Mouse (Mus musculus) forebrain, embryonic 15.5 days (tissue): ENCODE measurements around the gene Fxyd7. TPM values are rescaled to one million over a fixed set of nuclear protein-coding genes. Genes with fewer than 3 reads are reported as not detected.
A peak's percentile ranks its signal among the peaks of the same experiment; 100 is the strongest.

Experiments used
- ATAC-seq: fragments of 200-750 bp; cut with Nextera tagmentation; replicated peaks from 2 replicates; pipeline ENCODE4 v1.8.0; 2017; ENCODE audit warnings: mild to moderate bottlenecking, moderate TSS enrichment, moderate library complexity
- H3K27ac ChIP-seq: fragments of 300-500 bp; sonication (generic); replicated peaks from 2 replicates; pipeline ENCODE4 v1.5.1; 2015; ENCODE audit warnings: mild to moderate bottlenecking, inconsistent platforms
- H3K27me3 ChIP-seq: fragments of 300-500 bp; sonication (generic); 2 replicates; pipeline ENCODE4 v1.6.1; 2015; ENCODE audit warnings: inconsistent platforms
- H3K36me3 ChIP-seq: fragments of 300-500 bp; sonication (generic); 2 replicates; pipeline ENCODE4 v1.6.1; 2015; ENCODE audit warnings: mild to moderate bottlenecking, inconsistent platforms
- H3K4me1 ChIP-seq: fragments of 300-500 bp; sonication (generic); 2 replicates; pipeline ENCODE4 v1.6.1; 2015; ENCODE audit warnings: inconsistent platforms
- H3K4me2 ChIP-seq: fragments of 300-500 bp; sonication (generic); replicated peaks from 2 replicates; pipeline ENCODE4 v1.6.1; 2015; ENCODE audit warnings: mild to moderate bottlenecking, inconsistent platforms
- H3K4me3 ChIP-seq: fragments of 300-500 bp; sonication (generic); 2 replicates; pipeline ENCODE4 v1.5.1; 2015; ENCODE audit warnings: mild to moderate bottlenecking, inconsistent platforms
- H3K9ac ChIP-seq: fragments of 300-500 bp; sonication (generic); replicated peaks from 2 replicates; pipeline ENCODE4 v1.6.1; 2015; ENCODE audit warnings: mild to moderate bottlenecking, inconsistent platforms
- H3K9me3 ChIP-seq: fragments of 300-500 bp; sonication (generic); 2 replicates; pipeline ENCODE4 v1.6.1; 2016; ENCODE audit warnings: inconsistent platforms
- WGBS: fragments of 180-500 bp; shearing (Covaris S2); methylation state at CpG from one replicate; pipeline ENCODE4 v1.1.7; 2015; ENCODE audit warnings: mixed read lengths; 5-methylcytosine and 5-hydroxymethylcytosine counted together
- polyA plus RNA-seq: library from polyadenylated mRNA; unstranded; fragments of >200 nt; fragmentation: Nextera tagmentation; extraction: Ambion mirVana; gene quantifications from 2 replicates; pipeline ENCODE4 v1.2.1, GENCODE M21; 2015

Fxyd7 gene
- polyA plus RNA-seq, 1 experiment from 2014 or later = 60.4 TPM

DNA sequence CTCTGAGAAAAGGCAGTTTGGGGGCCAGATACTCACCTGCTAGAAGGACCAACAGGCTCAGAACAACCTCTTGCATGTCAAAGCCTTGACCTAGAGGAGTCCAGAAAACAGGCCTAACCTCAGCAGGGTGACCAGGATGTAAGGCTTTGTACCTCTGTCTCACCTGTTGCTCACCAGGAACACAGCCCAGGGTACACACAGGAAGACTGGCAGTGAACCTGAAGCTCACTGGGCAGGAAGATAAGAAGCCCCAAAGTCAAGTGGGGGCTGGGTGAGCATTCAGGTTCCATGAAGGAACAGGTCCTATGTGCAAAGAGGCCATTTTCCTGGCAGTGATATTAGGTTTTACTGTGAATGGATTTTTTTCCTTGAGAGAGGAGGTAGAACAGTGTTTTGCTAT is 22.3 kb upstream of the Fxyd7 start:
- Histone ChIP-seq H3K36me3 (no peaks in the 10 kb centered on the region), H3K27me3 (no peaks in the 10 kb centered on the region), H3K4me2 (no peak overlapping the region), H3K4me3 (no peak overlapping the region), H3K9me3 (no peaks in the 10 kb centered on the region), H3K4me1 (0 out of 2 replicates have a peak, but pooled peaks cover 6% of the 10 kb centered on the region), H3K27ac (no peak overlapping the region), H3K9ac (no peak overlapping the region)
- ATAC-seq = no peak

DNA sequence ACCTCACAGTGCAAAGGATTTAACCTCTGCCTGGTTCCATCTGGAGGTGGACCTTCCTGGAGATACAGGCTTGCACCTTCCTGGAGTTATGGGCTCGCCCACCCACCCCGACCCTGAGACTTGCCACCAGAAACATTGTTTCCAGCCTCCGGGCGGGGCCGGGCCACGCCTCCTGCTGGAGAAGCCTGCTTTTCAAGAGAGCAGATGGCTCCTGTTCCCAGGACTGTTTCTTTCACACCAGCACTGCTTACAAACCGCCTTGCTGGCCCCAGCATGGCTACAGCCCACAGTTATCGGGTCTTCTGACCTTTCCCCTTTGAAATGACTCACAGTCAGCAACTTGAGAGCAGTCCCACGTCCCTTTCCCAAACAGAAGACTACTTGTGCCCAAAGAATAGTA is 21.1 kb upstream of the Fxyd7 start:
- no peak overlapping the region for H3K9ac ChIP-seq
- H3K36me3 ChIP-seq = no peaks in the 10 kb centered on the region
- no peak for ATAC-seq
- H3K4me2 ChIP-seq = no peak overlapping the region
- H3K27me3 ChIP-seq = no peaks in the 10 kb centered on the region
- no peaks in the 10 kb centered on the region for H3K9me3 ChIP-seq
- H3K27ac ChIP-seq = no peak overlapping the region
- 0 out of 2 replicates have a peak, but pooled peaks cover 6% of the 10 kb centered on the region for H3K4me1 ChIP-seq
- WGBS = 65% methylated on average over 9 of the region's 9 CpGs
- H3K4me3 ChIP-seq = no peak overlapping the region

DNA sequence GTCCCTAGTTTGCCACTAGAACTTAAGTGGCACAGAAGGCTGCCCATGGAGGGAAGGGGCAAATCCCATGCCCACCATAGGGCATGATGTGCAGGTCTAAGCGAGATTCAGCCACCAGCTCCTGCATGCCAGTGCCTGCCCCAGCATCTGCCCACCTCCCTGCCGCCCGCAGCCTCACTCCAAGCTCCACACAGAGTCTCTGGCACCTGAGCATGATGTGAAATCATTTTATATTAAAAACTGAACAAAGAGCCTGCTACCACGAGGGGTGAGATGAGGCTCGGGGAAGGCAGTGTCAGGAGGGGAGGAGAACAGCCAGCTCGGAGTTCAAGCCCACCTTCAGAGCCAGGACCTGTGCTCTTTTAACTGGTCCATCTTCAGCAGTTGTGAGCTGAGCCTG is 19.1 kb upstream of the Fxyd7 start:
- ATAC-seq = no peak
- H3K9me3 ChIP-seq = no peaks in the 10 kb centered on the region
- H3K4me1 ChIP-seq = 0 out of 2 replicates have a peak, but pooled peaks cover 6% of the 10 kb centered on the region
- no peak overlapping the region for H3K4me3 ChIP-seq
- H3K36me3 ChIP-seq = no peaks in the 10 kb centered on the region
- no peak overlapping the region for H3K4me2 ChIP-seq
- H3K27ac ChIP-seq = no peak overlapping the region
- H3K9ac ChIP-seq = no peak overlapping the region
- no peaks in the 10 kb centered on the region for H3K27me3 ChIP-seq
- 81% methylated on average over 6 of the region's 6 CpGs for WGBS

DNA sequence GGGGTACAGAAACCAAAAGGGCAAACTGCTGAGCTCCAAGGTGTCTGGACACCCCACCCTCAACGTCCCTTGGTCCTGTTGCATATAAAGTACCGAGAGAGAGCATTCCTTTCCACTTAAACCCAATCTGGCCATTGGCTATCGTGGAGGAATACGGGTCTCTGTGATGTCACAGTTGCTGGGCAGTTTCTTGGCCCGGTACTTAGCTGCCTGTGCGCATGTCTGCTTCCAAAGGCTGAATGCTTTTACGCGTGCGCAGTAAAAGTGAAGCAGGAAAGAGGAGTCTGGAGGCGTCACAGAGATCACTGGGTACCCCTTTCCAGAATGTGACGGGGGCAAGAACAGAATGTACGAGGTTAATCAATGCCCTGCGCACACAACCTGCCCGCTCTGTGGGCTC is 18.2 kb upstream of the Fxyd7 start:
- H3K36me3 ChIP-seq = no peaks in the 10 kb centered on the region
- no peak overlapping the region for H3K4me2 ChIP-seq
- H3K9me3 ChIP-seq = no peaks in the 10 kb centered on the region
- 0 out of 2 replicates have a peak, but pooled peaks cover 6% of the 10 kb centered on the region for H3K4me1 ChIP-seq
- no peak overlapping the region for H3K27ac ChIP-seq
- no peak for ATAC-seq
- 88% methylated on average over 14 of the region's 14 CpGs for WGBS
- no peak overlapping the region for H3K9ac ChIP-seq
- no peak overlapping the region for H3K4me3 ChIP-seq
- no peaks in the 10 kb centered on the region for H3K27me3 ChIP-seq

DNA sequence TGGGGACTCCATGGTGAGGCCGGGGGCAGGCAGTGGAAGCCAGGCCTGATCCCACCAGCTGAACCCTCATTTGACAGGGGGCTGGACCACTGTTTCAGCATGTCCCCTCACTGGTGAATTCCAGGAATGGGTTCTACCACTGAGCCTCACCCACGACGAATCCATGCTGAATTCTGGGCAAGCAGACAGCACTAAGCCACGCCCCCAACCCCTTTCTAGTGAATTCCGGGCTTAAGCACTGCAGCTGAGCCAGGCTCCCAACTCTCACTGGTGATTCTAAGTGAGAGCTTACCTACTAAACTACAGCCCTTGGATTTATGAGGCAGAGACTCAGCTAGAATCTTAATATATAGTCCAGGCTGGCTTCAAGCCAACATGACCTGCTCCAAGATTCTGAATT is 16.6 kb upstream of the Fxyd7 start:
- ATAC-seq = no peak
- WGBS = 39% methylated on average over 5 of the region's 5 CpGs

DNA sequence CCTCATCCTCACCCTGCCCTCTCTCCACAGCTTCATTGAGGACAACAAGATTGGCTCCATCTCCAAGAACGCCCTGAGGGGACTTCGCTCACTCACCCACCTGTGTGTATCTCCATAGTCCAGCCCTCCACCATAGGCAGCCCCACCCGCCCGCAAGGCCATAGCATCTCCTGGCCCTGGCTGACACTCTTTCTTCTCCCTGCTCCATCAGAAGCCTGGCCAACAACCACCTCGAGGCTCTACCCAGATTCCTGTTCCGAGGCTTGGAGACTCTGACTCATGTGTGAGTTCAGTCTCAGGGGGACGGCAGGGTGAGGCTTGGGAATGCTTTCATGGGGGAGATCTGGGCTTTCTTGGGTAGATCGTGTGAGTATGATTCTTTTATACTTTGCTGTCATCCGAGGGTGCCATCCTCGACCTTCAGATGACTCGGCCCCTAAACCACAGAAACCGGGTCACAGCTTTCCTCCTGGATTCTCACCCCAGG is 11.8 kb upstream of the Fxyd7 start:
- no peak overlapping the region for H3K4me3 ChIP-seq
- H3K9me3 ChIP-seq = no peaks in the 10 kb centered on the region
- WGBS = 88% methylated on average over 12 of the region's 12 CpGs
- H3K9ac ChIP-seq = no peak overlapping the region
- no peaks in the 10 kb centered on the region for H3K36me3 ChIP-seq
- ATAC-seq = no peak
- no peaks in the 10 kb centered on the region for H3K27me3 ChIP-seq
- peaks cover 3% of the 10 kb centered on the region; the same call in 1 of the 2 replicates for H3K4me1 ChIP-seq
- no peak overlapping the region for H3K4me2 ChIP-seq
- H3K27ac ChIP-seq = no peak overlapping the region

More for the DNA sequence above, 16.6 kb upstream of the Fxyd7 start:
- Histone ChIP-seq H3K4me3 (no peak overlapping the region), H3K27me3 (no peaks in the 10 kb centered on the region), H3K4me1 (0 out of 2 replicates have a peak, but pooled peaks cover 6% of the 10 kb centered on the region), H3K36me3 (no peaks in the 10 kb centered on the region), H3K27ac (no peak overlapping the region), H3K9ac (no peak overlapping the region), H3K9me3 (no peaks in the 10 kb centered on the region), H3K4me2 (no peak overlapping the region)

DNA sequence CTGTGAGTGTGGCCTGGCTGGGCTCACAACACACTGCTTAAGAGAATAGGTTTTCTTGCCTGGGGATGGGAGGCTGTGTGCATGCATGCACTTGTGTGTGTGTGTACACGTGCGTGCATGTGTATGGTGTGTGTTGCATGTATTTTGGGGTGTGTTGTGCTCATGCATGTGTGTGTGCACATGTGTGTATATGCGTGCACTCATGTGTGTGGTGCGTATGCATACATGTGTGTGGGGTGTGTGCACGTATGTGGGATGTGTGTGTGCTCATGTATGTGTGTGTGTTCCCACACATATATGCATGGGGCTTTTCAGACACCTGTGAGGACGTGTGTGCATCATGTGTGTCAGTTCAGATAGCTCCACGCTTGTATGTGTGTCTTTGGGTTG is 9.3 kb upstream of the Fxyd7 start:
- Histone ChIP-seq H3K4me2 (no peak overlapping the region), H3K27ac (no peak overlapping the region), H3K27me3 (no peaks in the 10 kb centered on the region), H3K9ac (no peak overlapping the region), H3K4me1 (peaks cover 3% of the 10 kb centered on the region; the same call in 1 of the 2 replicates), H3K36me3 (no peaks in the 10 kb centered on the region), H3K9me3 (no peaks in the 10 kb centered on the region), H3K4me3 (no peak overlapping the region)
- 95% methylated on average over 7 of the region's 7 CpGs for WGBS
- ATAC-seq = no peak

DNA sequence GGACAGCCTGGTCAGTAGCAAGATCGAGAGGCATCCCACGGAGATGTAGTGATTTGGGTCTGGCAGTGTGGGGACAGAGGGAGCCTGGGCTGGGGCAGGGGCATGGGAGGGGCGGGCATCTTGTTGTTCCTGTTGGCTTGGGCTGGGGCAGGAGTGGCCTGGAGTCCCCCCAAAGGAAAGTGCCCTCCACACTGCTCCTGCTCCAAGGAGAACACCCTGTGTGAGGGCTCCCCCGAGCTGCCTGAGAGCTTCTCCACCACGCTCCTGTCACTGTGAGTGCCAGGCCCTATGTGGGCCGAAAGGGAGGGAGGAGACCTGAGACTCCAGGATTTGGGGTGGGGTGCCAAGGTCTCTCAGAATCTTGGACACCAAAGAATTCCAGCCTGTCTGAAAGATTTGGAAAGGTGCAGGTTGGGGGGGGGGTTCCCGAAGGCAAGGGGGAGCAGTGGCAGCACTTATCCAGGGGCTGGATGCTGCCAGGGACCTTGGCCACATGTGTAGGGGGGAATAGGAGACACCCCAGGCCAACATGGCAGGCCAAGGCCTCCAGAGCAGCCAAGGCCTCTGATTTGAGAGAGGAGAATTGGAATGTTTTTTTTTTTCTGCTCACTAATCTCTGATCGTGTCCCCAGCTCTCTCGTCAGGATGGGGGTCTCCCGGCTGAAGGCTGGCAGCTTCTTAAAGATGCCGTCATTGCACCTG is 8.8 kb upstream of the Fxyd7 start:
- Histone ChIP-seq H3K9ac (no peak overlapping the region), H3K4me1 (peaks cover 3% of the 10 kb centered on the region; the same call in 1 of the 2 replicates), H3K27ac (no peak overlapping the region), H3K9me3 (no peaks in the 10 kb centered on the region), H3K27me3 (no peaks in the 10 kb centered on the region), H3K4me3 (no peak overlapping the region), H3K4me2 (no peak overlapping the region), H3K36me3 (no peaks in the 10 kb centered on the region)
- WGBS = 54% methylated on average over 11 of the region's 11 CpGs
- no peak for ATAC-seq

DNA sequence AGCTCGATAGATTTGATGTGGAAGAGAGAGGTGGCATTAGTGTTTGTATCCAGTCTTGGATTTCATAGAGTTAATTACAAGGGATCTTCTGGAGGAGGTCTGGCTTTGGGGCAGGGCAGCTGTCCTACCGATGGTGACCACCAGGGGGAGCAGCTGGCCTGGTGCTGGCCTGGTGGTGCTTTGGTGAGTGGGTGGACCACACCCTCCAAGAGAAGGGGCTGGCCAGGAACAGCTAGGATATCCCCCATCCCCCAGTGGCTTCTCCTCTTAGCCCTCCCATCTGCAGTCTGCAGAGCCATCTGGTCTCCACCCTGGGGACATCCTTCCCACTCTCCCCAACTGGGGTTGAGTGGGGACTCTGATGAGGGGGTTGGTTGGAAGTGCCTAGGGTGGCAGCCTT is 7.8 kb upstream of the Fxyd7 start, which contains the start of gene Lgi4:
Lgi4 (plus strand) TSS at position 235 of the 400 bp plus-strand sequence.
- no peak within 1 kb of the TSS for H3K4me3 ChIP-seq
- 3% methylated on average over 2 of the region's 2 CpGs for WGBS
- H3K9me3 ChIP-seq = no peaks in the 10 kb centered on the region
- H3K4me2 ChIP-seq = no peak within 1 kb of the TSS
- H3K27me3 ChIP-seq = peaks cover 4% of the 10 kb centered on the region; the same call in 1 of the 2 replicates
- H3K27ac ChIP-seq = no peak within 1 kb of the TSS
- peaks cover 3% of the 10 kb centered on the region; the same call in 1 of the 2 replicates for H3K4me1 ChIP-seq
- no peaks in the 10 kb centered on the region for H3K36me3 ChIP-seq
- peak; percentile 44; the same call in 1 of the 2 replicates for ATAC-seq
- no peak within 1 kb of the TSS for H3K9ac ChIP-seq

DNA sequence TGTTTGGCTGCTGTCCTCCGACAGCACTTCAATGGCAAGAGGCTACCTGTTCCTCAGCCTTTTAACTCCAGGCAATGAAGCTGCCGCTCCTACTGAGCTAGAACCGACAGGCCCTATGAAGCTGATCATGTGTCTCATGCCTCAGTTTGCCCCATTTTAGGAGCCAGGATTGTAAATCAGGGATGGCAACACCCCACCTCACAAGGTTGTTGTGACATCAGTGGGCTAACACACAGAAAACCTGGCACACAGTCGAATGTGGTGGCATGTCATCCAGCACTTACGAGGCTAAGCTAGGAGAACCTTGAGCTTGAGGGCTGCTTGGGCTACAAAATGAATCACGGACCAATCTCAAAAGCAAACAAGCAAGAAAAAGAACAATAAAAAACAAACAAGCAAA is 6.9 kb upstream of the Fxyd7 start:
- Histone ChIP-seq H3K36me3 (no peaks in the 10 kb centered on the region), H3K27me3 (peaks cover 6% of the 10 kb centered on the region), H3K4me1 (peaks cover 3% of the 10 kb centered on the region; the same call in 1 of the 2 replicates), H3K9me3 (no peaks in the 10 kb centered on the region), H3K9ac (no peak overlapping the region), H3K27ac (no peak overlapping the region), H3K4me2 (no peak overlapping the region), H3K4me3 (no peak overlapping the region)
- ATAC-seq = no peak
- WGBS = 83% methylated on average over 6 of the region's 6 CpGs

DNA sequence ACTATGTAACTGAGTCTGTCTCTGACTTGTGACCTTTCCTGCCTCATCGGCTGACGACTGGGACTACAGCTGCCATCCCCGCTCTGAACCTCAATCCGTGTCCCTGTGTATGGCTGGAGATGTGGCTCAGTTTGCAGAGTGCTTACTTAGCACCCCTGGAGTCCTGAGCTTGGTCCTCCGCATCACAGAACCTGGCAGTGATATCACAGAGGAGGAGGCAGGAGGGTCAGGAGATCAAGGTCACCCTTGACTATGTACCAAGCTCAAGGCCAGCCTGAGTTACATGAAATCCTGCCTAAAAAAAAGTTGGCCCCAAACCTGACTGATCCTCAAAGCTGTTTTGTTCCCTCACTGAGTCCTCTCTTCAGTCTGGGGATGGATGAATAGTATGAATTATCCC is 6.5 kb upstream of the Fxyd7 start:
- WGBS = 69% methylated on average over 5 of the region's 5 CpGs
- Histone ChIP-seq H3K27ac (no peak overlapping the region), H3K9me3 (no peaks in the 10 kb centered on the region), H3K4me3 (no peak overlapping the region), H3K36me3 (no peaks in the 10 kb centered on the region), H3K4me2 (no peak overlapping the region), H3K4me1 (peaks cover 5% of the 10 kb centered on the region), H3K9ac (no peak overlapping the region), H3K27me3 (peaks cover 10% of the 10 kb centered on the region)
- no peak for ATAC-seq

DNA sequence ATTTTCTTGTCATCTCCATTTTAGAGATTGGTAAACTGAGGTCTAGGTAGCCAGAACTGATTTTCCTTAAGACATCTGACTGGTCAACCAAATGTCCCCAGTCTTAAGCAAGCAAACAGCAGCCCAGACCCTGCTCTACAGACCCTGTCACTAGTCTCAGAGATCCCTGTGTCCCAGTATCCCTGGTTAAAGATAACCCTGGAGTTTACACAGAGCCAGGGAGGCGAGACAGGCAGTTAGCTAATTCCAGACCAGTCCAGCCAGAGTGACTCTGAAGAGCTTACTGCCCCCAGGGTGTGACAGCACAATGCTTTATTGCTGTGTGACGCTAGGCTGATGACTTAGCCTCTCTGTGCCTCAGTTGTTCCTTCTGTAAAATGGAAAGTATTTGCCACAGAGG is 5.8 kb upstream of the Fxyd7 start, which contains the start of gene Fxyd1:
Fxyd1 (minus strand) TSS at position 129 of the 400 bp plus-strand sequence.
- Histone ChIP-seq H3K4me3 (no peak within 1 kb of the TSS), H3K27ac (no peak within 1 kb of the TSS), H3K9ac (no peak within 1 kb of the TSS), H3K9me3 (no peaks in the 10 kb centered on the region), H3K27me3 (peaks cover 17% of the 10 kb centered on the region), H3K4me2 (no peak within 1 kb of the TSS), H3K4me1 (peaks cover 12% of the 10 kb centered on the region), H3K36me3 (no peaks in the 10 kb centered on the region)
- 77% methylated on average over 2 of the region's 2 CpGs for WGBS
- ATAC-seq = no peak
